Mouse (Mus musculus): ENCODE data around the gene Magi1. TPM values are rescaled to one million over a fixed set of nuclear protein-coding genes. Genes with fewer than 3 reads are reported as not detected.

The Magi1 gene
- polyA plus RNA-seq, 1 experiment from 2014 or later = 8.3 TPM

GRCm38 (mm10) chr6:94086855-94087254 lies 196.9 kb downstream of the Magi1 start:
- H3K4me1 ChIP-seq = peaks cover 10% of the 10 kb centered on the region
- H3K4me2 ChIP-seq = no peak overlapping the region

GRCm38 (mm10) chr6:94084752-94085151 lies 199.0 kb downstream of the Magi1 start:
- H3K9me3 ChIP-seq = no peaks in the 10 kb centered on the region
- H3K4me1 ChIP-seq = peaks cover 12% of the 10 kb centered on the region
- H3K4me2 ChIP-seq = no peak overlapping the region
- no peak for ATAC-seq (ENCODE audit: insufficient number of reproducible peaks, low FRiP score, low TSS enrichment, low read depth)
- H3K36me3 ChIP-seq = no peaks in the 10 kb centered on the region
- H3K27ac ChIP-seq = no peak overlapping the region
- H3K27me3 ChIP-seq = no peaks in the 10 kb centered on the region
- WGBS = 39% methylated on average over 5 of the region's 5 CpGs
- H3K4me3 ChIP-seq = no peak overlapping the region
- no peak overlapping the region for H3K9ac ChIP-seq

More at GRCm38 (mm10) chr6:94086855-94087254, 196.9 kb downstream of the Magi1 start:
- H3K27ac ChIP-seq = no peak overlapping the region
- no peak for ATAC-seq (ENCODE audit: insufficient number of reproducible peaks, low FRiP score, low TSS enrichment, low read depth)
- no peaks in the 10 kb centered on the region for H3K27me3 ChIP-seq
- H3K9me3 ChIP-seq = no peaks in the 10 kb centered on the region
- 38% methylated on average over 2 of the region's 2 CpGs for WGBS
- H3K36me3 ChIP-seq = no peaks in the 10 kb centered on the region
- H3K9ac ChIP-seq = no peak overlapping the region
- no peak overlapping the region for H3K4me3 ChIP-seq

GRCm38 (mm10) chr6:94083459-94083858 lies 200.3 kb downstream of the Magi1 start:
- ATAC-seq (ENCODE audit: insufficient number of reproducible peaks, low FRiP score, low TSS enrichment, low read depth) = no peak
- H3K4me3 ChIP-seq = no peak overlapping the region
- no peak overlapping the region for H3K4me2 ChIP-seq
- peaks cover 25% of the 10 kb centered on the region for H3K4me1 ChIP-seq
- H3K36me3 ChIP-seq = no peaks in the 10 kb centered on the region
- H3K27me3 ChIP-seq = no peaks in the 10 kb centered on the region
- 64% methylated on average over 7 of the region's 7 CpGs for WGBS
- no peak overlapping the region for H3K27ac ChIP-seq
- H3K9ac ChIP-seq = no peak overlapping the region
- no peaks in the 10 kb centered on the region for H3K9me3 ChIP-seq

GRCm38 (mm10) chr6:94080933-94081545 lies 202.7 kb downstream of the Magi1 start:
- H3K4me2 ChIP-seq = no peak overlapping the region
- no peak overlapping the region for H3K9ac ChIP-seq
- H3K36me3 ChIP-seq = no peaks in the 10 kb centered on the region
- H3K4me3 ChIP-seq = no peak overlapping the region
- WGBS = 15% methylated on average over 4 of the region's 4 CpGs
- no peak for ATAC-seq (ENCODE audit: insufficient number of reproducible peaks, low FRiP score, low TSS enrichment, low read depth)
- no peak overlapping the region for H3K27ac ChIP-seq
- H3K9me3 ChIP-seq = no peaks in the 10 kb centered on the region
- H3K4me1 ChIP-seq = peaks cover 25% of the 10 kb centered on the region
- H3K27me3 ChIP-seq = no peaks in the 10 kb centered on the region

GRCm38 (mm10) chr6:94078934-94079333 lies 204.8 kb downstream of the Magi1 start:
- no peak overlapping the region for H3K9ac ChIP-seq
- ATAC-seq (ENCODE audit: insufficient number of reproducible peaks, low FRiP score, low TSS enrichment, low read depth) = no peak
- H3K4me3 ChIP-seq = no peak overlapping the region
- peaks cover 27% of the 10 kb centered on the region for H3K4me1 ChIP-seq
- no peaks in the 10 kb centered on the region for H3K9me3 ChIP-seq
- no peak overlapping the region for H3K27ac ChIP-seq
- H3K4me2 ChIP-seq = no peak overlapping the region
- WGBS = 35% methylated on average over 8 of the region's 8 CpGs
- H3K36me3 ChIP-seq = no peaks in the 10 kb centered on the region
- no peaks in the 10 kb centered on the region for H3K27me3 ChIP-seq

- Histone ChIP-seq H3K4me3 (no peak overlapping the region), H3K9ac (no peak overlapping the region), H3K4me2 (no peak overlapping the region), H3K36me3 (no peaks in the 10 kb centered on the region), H3K4me1 (peaks cover 24% of the 10 kb centered on the region), H3K27me3 (no peaks in the 10 kb centered on the region), H3K9me3 (no peaks in the 10 kb centered on the region), H3K27ac (no peak overlapping the region)
- ATAC-seq (ENCODE audit: insufficient number of reproducible peaks, low FRiP score, low TSS enrichment, low read depth) = no peak
- 93% methylated on average over 3 of the region's 3 CpGs for WGBS
These were observed 206.7 kb downstream of the Magi1 start for GRCm38 (mm10) chr6:94077013-94077412.

- Histone ChIP-seq H3K36me3 (no peaks in the 10 kb centered on the region), H3K4me1 (peaks cover 24% of the 10 kb centered on the region), H3K27ac (no peak overlapping the region), H3K27me3 (no peaks in the 10 kb centered on the region), H3K4me3 (no peak overlapping the region), H3K9me3 (no peaks in the 10 kb centered on the region), H3K9ac (no peak overlapping the region), H3K4me2 (no peak overlapping the region)
- no peak for ATAC-seq (ENCODE audit: insufficient number of reproducible peaks, low FRiP score, low TSS enrichment, low read depth)
- 81% methylated on average over 4 of the region's 4 CpGs for WGBS
These were observed 207.7 kb downstream of the Magi1 start for GRCm38 (mm10) chr6:94075990-94076389.

GRCm38 (mm10) chr6:94075228-94075627 lies 208.5 kb downstream of the Magi1 start:
- ATAC-seq (ENCODE audit: insufficient number of reproducible peaks, low FRiP score, low TSS enrichment, low read depth) = peak; percentile 35; the same call in 1 of the 2 replicates
- Histone ChIP-seq H3K27me3 (no peaks in the 10 kb centered on the region), H3K4me1 (peaks cover 24% of the 10 kb centered on the region), H3K4me2 (no peak overlapping the region), H3K9ac (no peak overlapping the region), H3K9me3 (no peaks in the 10 kb centered on the region), H3K36me3 (no peaks in the 10 kb centered on the region), H3K27ac (peak overlapping the region; percentile 50), H3K4me3 (no peak overlapping the region)
- 30% methylated on average over 8 of the region's 8 CpGs for WGBS

GRCm38 (mm10) chr6:94071676-94072075 lies 212.0 kb downstream of the Magi1 start:
- ATAC-seq (ENCODE audit: insufficient number of reproducible peaks, low FRiP score, low TSS enrichment, low read depth) = no peak
- Histone ChIP-seq H3K4me1 (peaks cover 23% of the 10 kb centered on the region), H3K4me3 (no peak overlapping the region), H3K4me2 (no peak overlapping the region), H3K36me3 (no peaks in the 10 kb centered on the region), H3K9ac (no peak overlapping the region), H3K27me3 (no peaks in the 10 kb centered on the region), H3K9me3 (no peaks in the 10 kb centered on the region), H3K27ac (no peak overlapping the region)
- 37% methylated on average over 5 of the region's 5 CpGs for WGBS

GRCm38 (mm10) chr6:94070702-94071101 lies 213.0 kb downstream of the Magi1 start:
- H3K4me1 ChIP-seq = peaks cover 23% of the 10 kb centered on the region
- WGBS = 63% methylated on average over 3 of the region's 3 CpGs
- no peak overlapping the region for H3K4me2 ChIP-seq
- no peak for ATAC-seq (ENCODE audit: insufficient number of reproducible peaks, low FRiP score, low TSS enrichment, low read depth)
- H3K27me3 ChIP-seq = no peaks in the 10 kb centered on the region
- H3K9me3 ChIP-seq = no peaks in the 10 kb centered on the region
- no peak overlapping the region for H3K9ac ChIP-seq
- H3K27ac ChIP-seq = no peak overlapping the region
- H3K36me3 ChIP-seq = no peaks in the 10 kb centered on the region
- H3K4me3 ChIP-seq = no peak overlapping the region

- Histone ChIP-seq H3K9ac (no peak overlapping the region), H3K27me3 (no peaks in the 10 kb centered on the region), H3K4me3 (no peak overlapping the region), H3K36me3 (no peaks in the 10 kb centered on the region), H3K27ac (no peak overlapping the region), H3K4me2 (no peak overlapping the region), H3K4me1 (peaks cover 14% of the 10 kb centered on the region; the same call in 1 of the 2 replicates), H3K9me3 (no peaks in the 10 kb centered on the region)
- 45% methylated on average over 3 of the region's 3 CpGs for WGBS
- ATAC-seq (ENCODE audit: insufficient number of reproducible peaks, low FRiP score, low TSS enrichment, low read depth) = no peak
These were observed 214.3 kb downstream of the Magi1 start for GRCm38 (mm10) chr6:94069421-94069820.

GRCm38 (mm10) chr6:94067741-94068450 lies 215.8 kb downstream of the Magi1 start:
- WGBS = 23% methylated on average over 8 of the region's 8 CpGs
- Histone ChIP-seq H3K27ac (no peak overlapping the region), H3K27me3 (no peaks in the 10 kb centered on the region), H3K4me2 (no peak overlapping the region), H3K9me3 (no peaks in the 10 kb centered on the region), H3K36me3 (no peaks in the 10 kb centered on the region), H3K9ac (no peak overlapping the region), H3K4me3 (no peak overlapping the region), H3K4me1 (peaks cover 14% of the 10 kb centered on the region; the same call in 1 of the 2 replicates)
- no peak for ATAC-seq (ENCODE audit: insufficient number of reproducible peaks, low FRiP score, low TSS enrichment, low read depth)

All from limb, embryonic 15.5 days (tissue).